In genomic region chr5:125052603-125053488, GRCm38 (mm10) we compare ENCODE assay signal across 9 mouse cellular contexts. TPM values are rescaled to one million over a fixed set of nuclear protein-coding genes. Genes with fewer than 3 reads are reported as not detected.
DNase-seq lines count a peak whose midpoint lies in the region; ATAC-seq and TF ChIP-seq lines count a peak whose summit lies in the region.
"Had no signal": no experiment of that assay in that cellular context is flagged by ENCODE, and none has a peak within 500 bp of the region (broad histone marks: within the 10 kb centered on the region; RNA-seq: fewer than 3 reads in every experiment).

No protein-coding gene starts in this region.

- no peak for ATAC-seq in hindbrain, embryonic 12.5 days (ENCODE audit: low FRiP score)
- no peak for ATAC-seq in hindbrain, postnatal 0 days
- peak; percentile 25; the same call in 1 of the 2 replicates for ATAC-seq in forebrain, embryonic 13.5 days
- peak; percentile 35 for ATAC-seq in liver, embryonic 13.5 days (ENCODE audit: low read depth)
- ATAC-seq in midbrain, embryonic 14.5 days (ENCODE audit: low FRiP score, low TSS enrichment): no peak

- DNase-seq in hindbrain, postnatal 0 days (ENCODE audit: low spot score): no peak
- peak; percentile 91 for DNase-seq in adrenal gland, postnatal 14 days
- peak; percentile 74 to 77 for DNase-seq in heart, postnatal 14 days
- DNase-seq in liver, embryonic 13.5 days: peak; percentile 31
- peak; percentile 30 for DNase-seq in right cerebral cortex, postnatal 25 days
- DNase-seq in midbrain, embryonic 14.5 days: no peak

- peaks cover 42% of the 10 kb centered on the region for H3K4me1 ChIP-seq in hindbrain, embryonic 12.5 days
- H3K4me1 ChIP-seq in hindbrain, postnatal 0 days (ENCODE audit: insufficient read depth, low read length): peaks cover 19% of the 10 kb centered on the region
- peaks cover 38% of the 10 kb centered on the region for H3K4me1 ChIP-seq in forebrain, embryonic 13.5 days
- peaks cover 94% of the 10 kb centered on the region for H3K4me1 ChIP-seq in liver, embryonic 13.5 days (replicated peaks)
- peaks cover 21% of the 10 kb centered on the region for H3K4me1 ChIP-seq in midbrain, embryonic 14.5 days (ENCODE audit: control insufficient read depth, insufficient read depth, low read length)

- intact Hi-C loops in heart, postnatal 14 days (cut with DNase I): no loop called here

- peak overlapping the region; percentile 18; the same call in 1 of the 2 replicates for H3K9ac ChIP-seq in hindbrain, embryonic 12.5 days
- H3K9ac ChIP-seq in hindbrain, postnatal 0 days (replicated peaks; ENCODE audit: low read length): no peak overlapping the region
- peak overlapping the region; percentile 12; the same call in 1 of the 2 replicates for H3K9ac ChIP-seq in forebrain, embryonic 13.5 days
- H3K9ac ChIP-seq in liver, embryonic 13.5 days: peak overlapping the region; percentile 68
- H3K9ac ChIP-seq in midbrain, embryonic 14.5 days (replicated peaks; ENCODE audit: low read length): no peak overlapping the region

- H3K4me2 ChIP-seq in hindbrain, embryonic 12.5 days (replicated peaks): no peak overlapping the region
- H3K4me2 ChIP-seq in hindbrain, postnatal 0 days (ENCODE audit: low read depth, low read length): no peak overlapping the region
- H3K4me2 ChIP-seq in forebrain, embryonic 13.5 days: no peak overlapping the region
- peak overlapping the region; percentile 63 for H3K4me2 ChIP-seq in liver, embryonic 13.5 days
- H3K4me2 ChIP-seq in midbrain, embryonic 14.5 days (ENCODE audit: low read length): no peak overlapping the region

- TF ChIP-seq CTCF in hindbrain, postnatal 0 days (IDR thresholded peaks at IDR 0.05; ENCODE audit: low read depth): no peak

- no peaks in the 10 kb centered on the region for H3K27me3 ChIP-seq in hindbrain, embryonic 12.5 days
- no peaks in the 10 kb centered on the region for H3K27me3 ChIP-seq in hindbrain, postnatal 0 days (ENCODE audit: insufficient read depth, low read length)
- no peaks in the 10 kb centered on the region for H3K27me3 ChIP-seq in forebrain, embryonic 13.5 days
- H3K27me3 ChIP-seq in liver, embryonic 13.5 days: peaks cover 12% of the 10 kb centered on the region
- no peaks in the 10 kb centered on the region for H3K27me3 ChIP-seq in midbrain, embryonic 14.5 days (ENCODE audit: control insufficient read depth, insufficient read depth, low read length)

- H3K4me3 ChIP-seq in hindbrain, embryonic 12.5 days: no peak overlapping the region
- H3K4me3 ChIP-seq in hindbrain, postnatal 0 days (ENCODE audit: low read length): no peak overlapping the region
- H3K4me3 ChIP-seq in forebrain, embryonic 13.5 days: no peak overlapping the region
- H3K4me3 ChIP-seq in liver, embryonic 13.5 days (replicated peaks): peak overlapping the region; percentile 35
- no peak overlapping the region for H3K4me3 ChIP-seq in midbrain, embryonic 14.5 days (replicated peaks; ENCODE audit: low read depth, low read length)

- H3K27ac ChIP-seq in hindbrain, embryonic 12.5 days: no peak overlapping the region
- no peak overlapping the region for H3K27ac ChIP-seq in hindbrain, postnatal 0 days
- peak overlapping the region; percentile 61; the same call in 1 of the 2 replicates for H3K27ac ChIP-seq in forebrain, embryonic 13.5 days
- peak overlapping the region; percentile 94 for H3K27ac ChIP-seq in liver, embryonic 13.5 days
- H3K27ac ChIP-seq in midbrain, embryonic 14.5 days (replicated peaks; ENCODE audit: low read depth, low read length): no peak overlapping the region

- H3K9me3 ChIP-seq in hindbrain, embryonic 12.5 days (replicated peaks): no peaks in the 10 kb centered on the region
- H3K9me3 ChIP-seq in hindbrain, postnatal 0 days (ENCODE audit: low read length): no peaks in the 10 kb centered on the region
- H3K9me3 ChIP-seq in forebrain, embryonic 13.5 days (replicated peaks): no peaks in the 10 kb centered on the region
- H3K9me3 ChIP-seq in liver, embryonic 13.5 days (replicated peaks): no peaks in the 10 kb centered on the region
- no peaks in the 10 kb centered on the region for H3K9me3 ChIP-seq in midbrain, embryonic 14.5 days (ENCODE audit: control insufficient read depth, low read length)

- H3K36me3 ChIP-seq in hindbrain, embryonic 12.5 days: peaks cover 69% of the 10 kb centered on the region
- H3K36me3 ChIP-seq in hindbrain, postnatal 0 days (ENCODE audit: insufficient read depth, low read length): peaks cover 31% of the 10 kb centered on the region; the same call in 1 of the 2 replicates
- peaks cover 72% of the 10 kb centered on the region for H3K36me3 ChIP-seq in forebrain, embryonic 13.5 days (ENCODE audit: poor library complexity, severe bottlenecking)
- H3K36me3 ChIP-seq in liver, embryonic 13.5 days: peaks cover 29% of the 10 kb centered on the region
- peaks cover 41% of the 10 kb centered on the region for H3K36me3 ChIP-seq in midbrain, embryonic 14.5 days (ENCODE audit: control insufficient read depth, insufficient read depth, low read length)

- WGBS in hindbrain, embryonic 12.5 days: 75% methylated on average over 23 of the region's 23 CpGs
- 66% methylated on average over 23 of the region's 23 CpGs for WGBS in hindbrain, postnatal 0 days
- 73% methylated on average over 23 of the region's 23 CpGs for WGBS in forebrain, embryonic 13.5 days
- 62% methylated on average over 23 of the region's 23 CpGs for WGBS in liver, embryonic 13.5 days (ENCODE audit: insufficient replicate concordance)
- WGBS in midbrain, embryonic 14.5 days: 75% methylated on average over 23 of the region's 23 CpGs

RNA-seq across cellular contexts. Expression of gene Rflna, which starts 49.8 kb away (rescaled TPM):
- polyA plus RNA-seq in hindbrain, embryonic 12.5 days (2016; fragmentation: Nextera tagmentation; extraction: Ambion mirVana): 25.0 and 34.1 TPM in 2 replicates
- 9.8 and 14.2 TPM in 2 replicates for total RNA-seq in hindbrain, postnatal 0 days (2014; rRNA removed)
- 7.4 and 7.5 TPM in 2 replicates for polyA plus RNA-seq in hindbrain, postnatal 0 days (2015; fragmentation: Nextera tagmentation; extraction: Ambion mirVana)
- total RNA-seq in adrenal gland, postnatal 14 days (2021): 3.7 and 5.3 TPM in 2 replicates
- polyA plus RNA-seq in forebrain, embryonic 13.5 days (2015; fragmentation: Nextera tagmentation; extraction: Ambion mirVana): 2.7 and 3.5 TPM in 2 replicates
- total RNA-seq in heart, postnatal 14 days (2021): under 1 TPM; 0.39 to 0.60 TPM
- polyA plus RNA-seq in liver, embryonic 13.5 days (2015; fragmentation: Nextera tagmentation; extraction: Ambion mirVana): 0.27 and 0.32 TPM in 2 replicates
- polyA plus RNA-seq in midbrain, embryonic 14.5 days (2014; fragmentation: Nextera tagmentation; extraction: Ambion mirVana): 5.7 and 5.9 TPM in 2 replicates
- total RNA-seq: hematopoietic stem cell, adult 5-6 weeks had no signal

Comparison
In these comparisons a context has a peak if more than half of its experiments do, and no peak if none do; other contexts are left out.
1. H3K9ac ChIP-seq: peak in hindbrain, embryonic 12.5 days (single experiment), forebrain, embryonic 13.5 days (single experiment) and liver, embryonic 13.5 days (single experiment); none in hindbrain, postnatal 0 days (single experiment) and midbrain, embryonic 14.5 days (single experiment).
2. ATAC-seq: peak in forebrain, embryonic 13.5 days (single experiment) and liver, embryonic 13.5 days (single experiment); none in hindbrain, embryonic 12.5 days (single experiment), hindbrain, postnatal 0 days (single experiment) and midbrain, embryonic 14.5 days (single experiment).
3. H3K27ac ChIP-seq: peak in forebrain, embryonic 13.5 days (single experiment) and liver, embryonic 13.5 days (single experiment); none in hindbrain, embryonic 12.5 days (single experiment), hindbrain, postnatal 0 days (single experiment) and midbrain, embryonic 14.5 days (single experiment).
4. DNase-seq: peak in adrenal gland, postnatal 14 days (single experiment), heart, postnatal 14 days (2 of 2), liver, embryonic 13.5 days (single experiment) and right cerebral cortex, postnatal 25 days (single experiment); none in hindbrain, postnatal 0 days (single experiment) and midbrain, embryonic 14.5 days (single experiment).